Mouse (Mus musculus) c-Kit-negative CD71-positive TER-119-positive erythroid progenitor cells, embryonic 14.5 days (primary cell): ENCODE data around the gene Gm21972.

Source experiments
- DNase-seq: peaks from one replicate; pipeline ENCODE4 v3.0.0-alpha.2; 2013; ENCODE audit warnings: low read depth, low spot score

Gene Gm21972

DNA sequence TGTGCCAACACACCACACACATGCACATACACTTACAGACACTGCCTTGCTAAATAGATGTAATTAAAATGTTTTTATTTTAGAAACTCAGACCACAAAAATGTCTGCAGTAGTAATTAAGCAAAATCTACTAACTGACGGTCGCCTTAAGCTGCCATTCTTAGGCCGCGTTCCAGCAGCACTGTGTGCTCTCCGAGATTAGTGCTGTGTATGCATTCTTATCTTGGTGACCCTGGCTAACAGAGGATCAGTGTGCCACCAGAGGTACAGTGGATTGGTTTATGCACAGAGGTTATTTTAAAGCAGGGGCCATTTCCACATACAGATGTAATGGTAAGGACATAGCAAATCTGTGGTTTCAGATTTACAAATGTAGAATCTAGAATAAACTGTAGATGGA, 27.6 kb downstream of the Gm21972 start:
- peak; percentile 42 for DNase-seq

DNA sequence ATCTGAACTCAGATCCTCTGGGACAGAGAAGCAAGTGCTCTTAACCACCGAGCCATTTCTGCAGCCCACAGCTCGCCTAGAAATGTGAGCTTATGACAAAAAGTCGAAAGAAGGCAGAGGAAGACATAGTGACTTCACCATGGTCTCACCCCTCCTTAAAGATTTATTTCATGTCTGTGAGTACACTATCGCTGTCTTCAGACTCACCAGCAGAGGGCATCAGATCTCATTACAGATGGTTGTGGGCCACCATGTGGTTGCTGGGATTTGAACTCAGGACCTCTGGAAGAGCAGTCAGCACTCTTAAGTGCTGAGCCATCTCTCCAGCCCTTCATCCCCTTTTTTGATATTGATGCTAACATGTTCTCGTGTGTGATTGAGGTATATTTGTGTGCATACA, 41.2 kb downstream of the Gm21972 start:
- no peak for DNase-seq

DNA sequence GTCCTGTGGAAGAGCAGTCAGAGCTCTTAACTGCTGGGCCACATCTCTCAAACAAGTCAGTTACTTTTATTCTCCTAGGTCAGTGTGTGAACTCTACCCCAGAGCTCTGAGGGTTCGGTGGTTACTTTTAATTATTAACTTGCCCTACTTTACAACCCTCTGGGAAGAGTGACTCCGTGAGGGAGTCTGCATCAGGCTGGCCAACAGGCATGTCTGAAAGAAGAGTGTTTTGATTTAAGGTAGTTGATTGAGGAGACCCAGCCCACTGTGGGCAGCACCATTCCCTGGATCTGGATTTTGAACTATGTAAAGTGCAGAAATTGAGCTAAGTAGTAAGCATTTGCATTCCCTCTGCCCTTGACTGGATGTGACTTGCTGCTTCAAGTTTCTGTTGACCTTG, 42.6 kb downstream of the Gm21972 start:
- no peak for DNase-seq

DNA sequence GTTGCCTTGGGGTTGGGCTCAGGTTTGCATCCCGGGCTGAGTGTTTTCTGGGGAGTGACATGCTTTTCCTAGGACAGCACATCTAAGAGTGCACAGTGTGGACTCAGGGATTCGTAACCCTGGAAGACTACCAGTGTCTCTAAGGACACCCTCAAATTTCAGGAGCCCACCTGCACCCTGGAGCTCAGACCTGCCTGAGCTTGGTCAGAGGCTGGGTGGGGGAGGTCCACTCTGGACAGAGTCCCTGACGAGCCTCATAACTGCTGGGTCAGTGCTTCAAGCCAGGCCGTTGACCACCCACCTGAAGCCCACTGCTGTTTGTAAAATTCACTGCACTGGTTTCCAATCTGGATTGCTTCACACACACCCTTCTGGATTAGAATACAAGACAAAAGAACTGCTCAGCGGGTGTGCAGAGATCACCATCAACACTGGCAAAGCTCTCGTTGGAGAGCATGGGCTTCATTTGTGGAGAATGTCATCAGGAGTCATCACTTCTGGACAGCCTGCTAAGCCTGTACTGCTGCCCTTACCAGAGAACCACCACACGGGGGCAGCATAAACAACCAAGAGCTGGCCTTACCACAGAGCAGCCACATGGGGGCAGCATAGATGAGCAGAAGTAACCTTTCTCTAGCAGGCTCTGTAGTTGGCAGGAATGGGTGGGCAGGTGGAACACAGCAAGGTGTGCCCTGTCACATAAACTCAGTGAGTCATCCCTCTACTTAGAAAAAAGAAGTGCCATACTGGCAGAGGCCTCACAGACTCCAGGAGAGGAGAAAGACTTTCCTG, 45.2 kb downstream of the Gm21972 start:
- DNase-seq: peak; percentile 84

DNA sequence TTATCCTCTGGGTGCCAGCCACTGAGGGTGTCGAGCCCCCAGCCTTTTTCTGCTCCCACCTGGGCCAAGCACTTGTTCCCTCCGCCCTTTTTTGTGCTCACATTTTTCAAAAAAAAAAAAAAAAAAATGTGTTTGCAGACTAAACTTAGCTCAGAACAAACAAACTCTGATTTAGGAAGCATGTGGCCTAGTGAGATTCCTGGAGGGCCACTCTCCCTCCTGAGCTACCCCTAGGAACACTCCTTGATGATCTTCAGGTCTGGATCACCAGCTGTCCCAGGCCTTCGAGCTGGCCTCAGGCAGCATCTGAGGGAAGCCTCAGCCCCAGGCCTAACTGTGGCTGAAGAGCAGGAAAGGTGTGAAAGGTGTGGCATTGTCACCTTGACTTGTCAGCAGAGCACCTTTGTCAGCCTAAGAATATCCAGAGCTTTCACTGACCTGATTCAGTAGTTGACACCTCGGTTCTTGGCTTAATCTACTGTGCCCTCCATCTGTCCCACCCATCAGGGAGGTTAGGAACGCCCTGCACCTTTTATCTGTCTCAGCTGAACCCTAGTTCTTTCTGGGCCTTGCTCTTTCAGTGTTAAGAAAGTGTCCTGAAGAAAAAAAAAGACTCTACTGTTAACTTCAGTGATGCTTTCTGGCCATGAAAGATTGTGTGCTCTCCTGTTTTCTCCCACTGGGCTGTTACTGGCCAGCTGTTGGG, 48.7 kb downstream of the Gm21972 start:
- no peak for DNase-seq

DNA sequence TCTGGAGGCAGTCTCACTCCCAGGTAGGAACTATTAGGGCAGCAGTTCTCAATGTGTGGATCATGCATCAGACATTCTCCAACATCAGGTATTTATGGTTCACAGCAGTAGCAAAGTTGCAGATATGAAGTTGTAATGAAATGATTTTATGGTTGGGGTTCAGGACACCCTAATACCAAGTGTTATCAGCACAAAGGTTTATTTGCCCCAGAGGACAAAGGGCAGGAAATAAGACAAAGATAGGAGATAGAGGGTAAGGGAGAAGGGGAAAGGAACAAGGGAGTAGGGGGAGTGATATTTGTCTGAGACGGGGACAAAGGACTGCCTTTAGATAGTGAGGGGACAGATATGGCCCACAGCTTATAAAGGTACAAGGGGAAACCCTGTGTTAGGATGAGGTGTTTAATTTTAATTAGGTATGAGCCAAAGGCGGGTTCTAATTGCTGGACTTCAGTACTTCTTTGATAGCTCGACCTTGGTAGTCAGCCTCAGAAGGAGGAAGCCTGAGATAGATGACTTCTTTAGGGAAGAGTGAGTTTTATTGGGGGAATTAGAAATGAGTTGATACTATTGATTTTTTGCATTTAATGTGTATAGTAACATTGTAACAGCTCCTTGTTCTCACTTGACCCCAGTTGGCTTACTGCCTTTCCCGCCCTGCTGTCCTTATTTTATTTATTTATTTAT, 50.3 kb downstream of the Gm21972 start:
- no peak for DNase-seq

DNA sequence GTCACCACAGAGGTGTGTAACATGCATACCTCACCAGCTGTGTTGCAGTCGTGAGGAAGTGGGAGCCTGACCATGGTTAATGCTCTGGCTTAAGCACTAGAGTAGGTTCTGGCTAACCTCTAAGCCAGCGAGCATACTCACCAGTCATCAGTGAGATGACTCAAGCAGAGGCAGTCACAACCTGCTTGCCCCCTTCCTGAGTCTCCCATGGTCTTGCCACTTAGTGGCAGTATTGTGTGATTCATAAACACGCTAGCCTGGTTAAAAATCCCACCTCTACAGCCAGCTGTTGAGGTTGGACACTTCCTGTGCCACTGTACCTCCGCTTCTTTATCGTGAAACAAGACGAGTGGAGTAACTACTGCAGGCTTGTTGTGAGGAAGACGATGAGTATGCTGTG, 53.3 kb downstream of the Gm21972 start:
- no peak for DNase-seq

DNA sequence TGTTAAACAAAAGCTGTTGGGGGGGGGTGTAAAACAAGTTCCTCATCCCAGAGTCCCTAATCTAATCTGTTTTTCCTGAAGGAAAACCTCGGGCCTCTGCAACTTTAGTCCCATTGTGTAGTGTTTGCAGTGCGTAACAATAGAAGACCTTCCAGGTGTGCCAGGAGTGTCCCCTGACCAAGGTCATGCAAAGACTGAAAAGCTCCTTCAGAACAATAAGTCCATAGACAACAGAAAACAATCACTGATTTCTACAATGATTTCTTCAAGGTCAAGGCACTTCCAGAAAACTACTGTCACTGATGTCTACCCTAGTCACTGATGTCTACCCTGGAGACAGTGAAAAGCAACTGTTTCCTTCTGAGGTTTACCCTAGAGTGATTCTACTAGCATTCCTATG, 54.4 kb downstream of the Gm21972 start:
- DNase-seq: no peak

DNA sequence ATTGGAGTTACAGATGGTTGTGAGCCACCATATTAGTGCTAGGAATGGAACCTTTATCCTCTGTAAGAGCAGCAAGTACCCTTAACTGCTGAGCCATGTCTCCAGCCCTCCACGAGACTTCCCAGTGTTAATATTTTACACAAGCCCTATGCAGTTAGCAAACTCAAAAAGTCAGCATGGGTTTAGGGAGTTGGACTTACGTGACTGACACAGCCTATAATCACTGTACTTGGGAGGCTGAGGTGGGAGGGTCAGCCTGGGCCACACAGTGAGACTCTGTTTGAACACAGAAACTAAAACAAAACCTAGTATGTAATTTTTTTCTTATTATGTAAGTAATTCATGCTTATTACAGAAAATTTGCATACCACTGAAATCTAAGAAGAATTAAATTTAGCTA, 54.8 kb downstream of the Gm21972 start:
- no peak for DNase-seq

DNA sequence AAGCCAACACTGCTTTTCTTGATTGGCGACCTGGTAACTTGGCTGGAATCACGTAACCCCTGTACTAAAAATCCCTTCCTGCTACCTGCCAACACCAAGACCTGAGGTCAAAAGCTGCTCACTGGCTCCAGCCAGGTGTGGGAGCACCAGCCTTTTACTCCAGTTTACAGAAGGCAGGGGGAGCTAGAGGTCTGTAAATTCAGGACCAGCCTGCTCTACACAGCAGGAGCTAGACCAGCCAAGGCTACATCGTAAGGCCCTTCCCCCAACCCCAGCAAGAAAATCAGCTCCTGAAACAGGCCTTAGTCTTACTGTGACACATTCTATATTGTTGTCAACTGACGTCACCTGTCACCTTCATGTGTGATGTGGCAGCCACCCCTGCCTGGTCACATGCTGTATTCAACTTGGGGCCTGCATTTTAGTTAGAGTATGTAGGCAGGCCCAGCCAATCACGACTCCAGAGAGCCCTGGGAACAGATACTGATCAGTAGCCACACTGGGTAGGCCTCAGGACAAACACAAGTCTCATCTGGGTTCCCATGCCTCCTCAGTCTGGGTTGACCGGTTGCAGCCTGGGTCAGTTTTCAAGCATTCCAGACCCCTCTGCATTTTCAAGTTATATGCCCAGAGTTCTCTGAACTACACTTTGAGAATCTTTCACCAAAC, 55.7 kb downstream of the Gm21972 start:
- DNase-seq: no peak

DNA sequence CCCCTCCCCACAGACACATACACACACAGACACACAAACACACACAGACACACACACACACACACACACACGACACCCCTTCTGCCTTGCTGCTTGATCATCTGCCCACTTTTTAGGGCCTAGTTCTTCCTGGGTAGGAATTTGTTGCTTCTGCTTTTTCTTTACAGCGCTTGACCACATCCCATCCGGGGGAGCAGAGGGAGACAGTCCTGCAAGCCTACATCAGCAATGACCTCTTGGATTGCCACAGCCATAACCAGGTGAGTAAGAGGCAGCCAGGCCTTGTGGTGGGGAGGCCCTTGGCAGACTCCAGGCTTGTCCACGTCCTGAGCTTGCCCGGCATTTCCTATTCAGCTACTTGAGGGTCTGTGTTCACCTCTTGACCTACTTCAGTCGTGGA, 57.4 kb downstream of the Gm21972 start:
- DNase-seq: no peak

DNA sequence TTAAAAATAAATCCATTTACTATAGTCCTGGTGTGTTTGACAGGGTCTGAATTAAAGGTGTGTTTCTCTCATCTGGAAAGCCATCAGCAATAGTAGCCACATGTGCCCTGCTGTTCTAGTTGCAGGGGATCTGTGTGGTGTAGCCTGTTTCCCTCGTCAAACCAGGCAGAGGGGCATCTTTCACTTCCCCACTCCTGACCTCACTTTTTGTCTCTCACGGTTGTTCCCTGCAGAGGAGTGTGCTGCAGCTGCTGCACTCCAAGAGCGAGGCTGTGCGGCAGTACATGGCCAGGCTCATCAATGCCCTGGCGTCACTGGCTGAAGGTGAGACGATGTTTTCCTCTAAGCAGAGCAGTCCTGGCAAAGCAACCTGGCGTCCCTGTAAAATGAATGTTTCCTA, 60.6 kb downstream of the Gm21972 start:
- DNase-seq: no peak

DNA sequence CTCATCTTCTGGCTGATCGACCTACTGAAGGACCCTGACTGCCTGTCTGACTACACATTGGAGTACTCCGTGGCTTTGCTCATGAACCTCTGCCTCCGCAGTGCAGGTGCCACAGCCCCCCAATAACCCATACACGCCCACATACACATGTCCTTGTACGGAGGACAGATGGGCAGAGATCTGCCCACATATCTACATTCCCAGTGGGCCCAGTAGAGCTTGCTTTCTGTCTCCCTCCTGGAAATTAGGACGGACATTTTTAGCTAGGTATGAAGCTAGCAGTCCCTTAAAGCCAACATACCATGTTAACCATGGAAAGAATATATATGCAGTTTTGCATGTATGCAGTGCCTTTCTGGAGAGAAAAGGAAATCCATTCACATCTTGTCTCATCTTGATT, 64.8 kb downstream of the Gm21972 start:
- DNase-seq: no peak

DNA sequence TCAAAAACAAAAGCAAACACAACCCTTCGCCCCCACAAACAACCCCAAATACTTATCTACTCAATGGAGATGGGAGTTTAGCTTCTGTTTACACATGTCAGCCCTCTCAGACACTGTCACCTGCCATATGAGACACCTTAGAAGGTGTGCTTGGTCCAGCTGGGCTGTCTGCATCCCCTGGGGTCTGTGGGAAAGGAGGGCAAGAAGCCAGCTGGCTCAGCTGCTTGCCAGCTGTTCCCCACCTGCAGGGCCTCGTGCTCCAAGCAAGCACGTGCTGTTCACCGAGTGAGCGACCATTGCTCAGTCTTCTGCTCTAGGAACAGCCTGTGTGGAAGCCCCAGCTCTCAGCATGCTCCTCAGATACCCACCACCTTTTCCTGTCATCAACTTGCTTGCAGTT, 65.6 kb downstream of the Gm21972 start:
- DNase-seq: no peak

DNA sequence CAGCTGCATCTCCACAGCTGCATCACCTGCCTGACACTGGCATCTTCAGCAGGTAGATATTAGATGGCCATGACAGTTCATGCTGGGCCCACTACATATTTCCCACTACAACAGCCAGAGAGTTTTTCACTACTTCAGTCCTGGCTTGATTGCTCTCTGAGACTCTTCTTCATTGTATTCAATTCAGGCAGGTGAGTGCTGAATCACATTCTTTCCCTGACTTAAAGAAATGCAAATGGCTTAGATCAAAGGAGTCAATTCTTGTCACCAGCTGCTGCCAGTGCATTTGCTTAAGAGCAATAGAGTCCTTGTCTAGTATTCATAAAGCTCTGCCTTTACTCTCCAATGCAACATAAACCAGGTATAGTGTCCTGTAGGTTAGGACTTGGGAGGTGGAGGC, 67.9 kb downstream of the Gm21972 start:
- DNase-seq: no peak

DNA sequence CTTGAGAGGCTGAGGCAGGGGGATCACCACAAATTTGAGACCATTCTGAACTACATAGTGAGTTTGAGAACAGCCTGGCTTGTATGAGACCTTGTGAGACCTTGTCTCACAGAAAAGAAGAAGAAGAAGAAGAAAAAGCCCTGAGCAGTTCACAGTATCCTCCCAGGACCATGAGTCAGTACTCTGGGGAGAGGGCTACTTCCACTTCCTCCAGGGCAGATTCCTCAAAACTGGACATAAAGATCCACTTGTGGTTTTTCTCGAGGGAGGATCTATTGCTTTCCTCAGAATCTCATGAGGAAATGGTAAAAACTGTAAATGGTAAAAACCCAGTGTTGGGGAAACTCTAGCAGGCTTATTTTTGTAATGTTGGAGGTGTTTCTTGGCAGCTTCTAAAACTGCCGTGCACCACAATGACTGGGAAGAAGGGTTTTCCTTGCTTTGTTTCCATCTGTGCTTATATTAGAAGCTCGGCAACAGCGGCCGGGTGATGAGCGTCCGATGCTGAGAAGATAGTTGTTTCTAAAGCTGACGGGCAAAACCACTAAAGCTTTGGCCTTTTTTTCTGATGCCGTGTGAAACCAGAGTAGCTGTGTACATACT, 69.3 kb downstream of the Gm21972 start:
- DNase-seq: no peak

DNA sequence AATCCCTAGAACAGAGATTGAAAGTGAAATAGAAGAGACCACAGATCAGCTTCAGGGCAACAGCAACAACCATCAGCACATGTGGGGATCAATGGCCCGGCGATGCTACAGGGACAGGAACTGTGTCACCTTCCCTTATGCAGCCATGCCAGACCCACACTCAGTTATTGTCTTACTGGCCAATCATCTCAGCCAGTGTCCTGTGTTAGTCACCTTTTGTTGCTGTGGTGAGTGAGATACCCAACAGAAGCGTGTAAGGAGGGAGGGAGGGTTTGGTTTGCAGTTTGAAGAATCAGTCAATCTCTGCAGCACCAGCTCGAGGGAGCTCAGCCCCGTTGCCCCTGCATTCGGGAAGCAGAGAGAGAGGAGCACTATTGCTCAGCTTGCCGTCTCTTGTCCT, 77.2 kb downstream of the Gm21972 start:
- DNase-seq: no peak

DNA sequence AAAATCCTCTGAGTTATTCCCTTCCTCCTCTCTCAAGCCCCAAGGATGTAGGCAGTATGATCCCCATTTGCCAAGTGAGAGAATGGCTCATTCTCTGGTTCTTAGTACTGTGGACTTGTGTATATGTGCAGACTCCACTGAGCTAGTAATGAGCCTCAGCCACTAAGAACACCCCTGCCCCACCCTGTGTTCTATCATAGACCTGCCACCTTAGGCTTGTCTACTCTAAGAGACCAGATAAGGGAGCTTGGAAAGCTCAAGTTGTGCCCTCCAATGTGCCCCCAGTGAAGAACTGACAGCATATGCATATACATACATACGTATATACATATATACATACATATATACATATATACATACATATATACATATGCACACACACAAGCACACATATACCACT, 78.1 kb downstream of the Gm21972 start:
- peak; percentile 15 for DNase-seq
